Comparison of ENCODE assay signal across 14 mouse cellular contexts in the genomic region with DNA sequence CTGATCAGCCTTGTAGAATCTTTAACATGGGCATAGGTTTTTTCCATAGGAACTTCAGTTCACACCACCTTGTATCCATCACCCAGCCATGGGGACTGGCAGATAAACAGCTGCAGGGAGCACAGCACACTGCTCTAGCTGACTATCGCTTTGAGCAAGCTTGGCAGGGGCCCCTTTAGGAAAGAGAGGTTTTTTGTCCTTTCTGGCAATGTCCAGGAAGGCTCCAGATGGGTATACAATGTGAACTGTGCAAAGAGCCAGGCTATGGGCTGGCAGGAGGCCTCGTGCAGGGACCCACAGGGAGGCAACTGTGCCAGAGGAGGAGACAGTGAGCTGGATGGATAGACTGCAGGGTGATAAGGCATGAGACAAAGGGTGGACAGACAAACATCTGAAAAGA.
A peak's percentile ranks its signal among the peaks of the same experiment; 100 is the strongest.
DNase-seq lines count a peak whose midpoint lies in the region; ATAC-seq lines count a peak whose summit lies in the region.
"Had no signal": no experiment of that assay in that cellular context is flagged by ENCODE, and none has a peak within 500 bp of the region (broad histone marks: within the 10 kb centered on the region; RNA-seq: fewer than 3 reads in every experiment).

No protein-coding gene starts in this region.

- peak; percentile 57 for ATAC-seq in frontal cortex, adult (ENCODE audit: low TSS enrichment)

- no peak for DNase-seq in frontal cortex, postnatal 36 days (ENCODE audit: low spot score in 2 of 2)
- peak; percentile 63 for DNase-seq in left cerebral cortex, postnatal 4 days
- no peak for DNase-seq in left cerebral cortex, postnatal 25 days (ENCODE audit: low spot score in 2 of 2)
- peak; percentile 5 for DNase-seq in adipocyte (ENCODE audit: low spot score)
- DNase-seq in brain, adult 2 months (ENCODE audit: low read depth, low spot score) = peak; percentile 73
- DNase-seq in kidney, postnatal 25 days = no peak
- DNase-seq: adrenal gland, adult 8-10 months; gastrocnemius, postnatal 10 days; heart, adult 11 months; kidney, adult 9 months; kidney, postnatal 36 days; spleen, adult 18-20 months; thymus, postnatal 25 days had no signal

- intact Hi-C loops in left cerebral cortex, postnatal 4 days (cut with DNase I) = no loop called here
- intact Hi-C loops in left cerebral cortex, postnatal 25 days (cut with DNase I) = no loop called here

Comparison
In these comparisons a context has a peak if more than half of its experiments do, and no peak if none do; other contexts are left out.
1. DNase-seq: peak in left cerebral cortex, postnatal 4 days (single experiment), adipocyte (single experiment) and brain, adult 2 months (single experiment); none in frontal cortex, postnatal 36 days (0 of 2), left cerebral cortex, postnatal 25 days (0 of 2) and kidney, postnatal 25 days (0 of 2).